Mouse (Mus musculus) gonadal fat pad, adult 2 months (tissue): ENCODE measurements around the gene Cables2. TPM values are rescaled to one million over a fixed set of nuclear protein-coding genes. Genes with fewer than 3 reads are reported as not detected.
A peak's percentile ranks its signal among the peaks of the same experiment; 100 is the strongest.
"Not testable (repeated sequence)": the region's sequence is repeated elsewhere in the genome, so short reads cannot be mapped to it uniquely, and the experiment has no call there.

Source experiments
- DNase-seq: peaks from one replicate; pipeline ENCODE4 v3.0.0-alpha.2; 2012; ENCODE audit warnings: low read depth
- polyA plus RNA-seq: library from polyadenylated mRNA; depleted of rRNA; stranded (reverse); fragments of >200 nt; gene quantifications from 2 replicates; pipeline ENCODE4 v1.2.3, GENCODE M21; 2012

The Cables2 gene
- polyA plus RNA-seq, 1 experiment = 30.8 TPM

DNA sequence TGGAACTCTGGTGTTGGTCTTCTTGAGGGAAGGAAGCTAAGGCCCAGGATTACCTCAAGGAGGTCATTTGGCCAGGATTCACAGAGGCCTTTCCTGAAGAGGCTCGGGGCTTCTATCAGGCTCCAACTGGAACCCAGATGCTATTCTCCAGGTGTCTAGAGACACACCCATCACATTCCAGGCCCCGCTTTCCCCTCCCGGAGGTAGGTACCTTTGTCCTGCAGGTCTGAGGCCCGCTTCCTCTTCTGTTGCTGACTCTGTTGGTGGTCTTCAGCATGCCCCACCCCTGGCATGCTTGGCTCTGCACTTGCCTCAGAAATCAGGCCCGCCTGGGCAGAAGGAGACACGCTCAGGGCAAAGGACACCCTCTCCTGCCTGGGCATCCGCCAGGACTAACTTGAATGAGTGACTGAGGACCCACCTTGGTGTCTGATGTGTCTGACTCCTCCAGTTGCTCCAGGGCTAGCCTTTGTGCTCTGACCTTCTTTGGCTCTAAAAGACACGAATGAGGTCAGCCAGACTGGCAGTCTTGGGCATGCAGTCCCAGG lies 4.6 kb upstream of the Cables2 start:
- DNase-seq = no peak

DNA sequence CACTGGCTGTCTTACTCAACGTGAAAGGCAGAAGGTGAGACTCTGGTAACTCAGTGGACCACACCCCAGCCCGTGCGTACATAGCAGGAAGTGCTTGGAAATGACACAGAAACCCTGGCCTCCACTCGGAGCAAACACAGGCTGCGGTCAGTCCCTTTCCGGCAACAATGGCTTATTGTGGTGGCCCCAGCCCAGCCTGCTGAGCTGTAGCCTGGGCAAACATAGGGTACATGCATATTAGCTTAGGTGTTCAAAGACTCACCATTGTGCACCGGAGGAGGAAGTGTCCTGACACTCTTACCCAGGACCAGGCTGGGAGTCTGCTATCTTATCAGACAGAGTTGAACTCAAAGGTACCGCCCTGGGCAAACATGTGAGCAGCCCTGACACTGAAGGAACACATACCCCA lies 3.6 kb upstream of the Cables2 start:
- no peak for DNase-seq

DNA sequence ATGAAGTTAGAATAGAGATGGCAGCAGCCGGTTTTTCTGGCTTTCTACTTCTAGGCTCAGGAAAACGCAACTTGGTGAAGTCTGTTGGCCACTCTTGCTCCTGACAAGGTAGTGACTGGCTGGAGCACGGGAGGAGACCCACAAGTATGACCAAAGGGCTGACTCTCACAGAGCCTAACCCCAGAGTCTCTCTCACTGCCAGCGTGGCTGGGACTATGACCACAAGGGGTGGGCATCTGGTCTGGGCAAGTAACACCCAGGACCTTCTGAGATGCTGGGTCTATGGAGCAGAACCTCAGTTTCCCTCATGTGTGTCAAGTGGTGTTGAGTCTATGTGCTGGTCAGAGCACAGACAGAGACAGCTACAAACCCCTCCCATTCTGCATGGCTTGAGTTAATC lies 3.1 kb upstream of the Cables2 start:
- no peak for DNase-seq

DNA sequence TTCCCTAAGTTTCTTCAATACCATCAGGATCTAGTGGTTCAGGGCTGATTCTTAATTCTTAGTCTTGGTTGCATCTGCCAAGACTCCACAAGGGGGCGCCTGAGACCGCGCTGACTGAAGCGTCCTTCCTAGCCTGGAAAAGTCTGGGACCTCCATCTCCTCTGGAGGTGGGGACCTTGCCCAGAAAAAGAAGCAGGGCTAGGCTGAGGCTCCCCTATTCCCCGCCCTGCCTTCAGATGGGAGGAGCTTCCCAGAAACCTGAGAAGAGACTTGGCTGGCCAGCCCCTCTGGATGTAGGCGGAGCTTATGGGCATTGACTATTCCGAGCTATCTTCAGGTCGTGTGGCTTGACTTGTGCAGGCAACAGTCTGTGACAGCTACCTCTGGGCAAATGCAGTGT lies 2.5 kb upstream of the Cables2 start:
- no peak for DNase-seq

DNA sequence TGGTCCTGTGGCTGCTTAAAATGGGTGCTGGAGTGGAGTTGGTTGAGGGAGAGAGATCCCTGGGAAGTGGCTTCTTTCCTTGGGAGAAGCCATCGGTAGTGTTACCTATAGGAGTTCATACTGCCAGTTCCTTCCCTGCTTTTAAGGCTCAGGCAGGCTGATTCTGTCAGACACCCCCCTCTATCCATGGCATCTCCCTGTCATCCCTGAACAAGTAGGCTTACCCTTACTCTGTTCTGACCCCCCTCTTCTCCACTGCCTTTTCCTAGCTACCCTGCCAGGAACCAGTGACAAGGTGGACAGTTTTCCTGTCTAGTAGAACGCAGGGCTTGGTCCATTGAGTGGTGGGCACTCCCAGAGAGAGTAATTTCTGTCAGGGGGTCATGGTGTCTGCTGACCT lies 1.2 kb upstream of the Cables2 start:
- DNase-seq = no peak

DNA sequence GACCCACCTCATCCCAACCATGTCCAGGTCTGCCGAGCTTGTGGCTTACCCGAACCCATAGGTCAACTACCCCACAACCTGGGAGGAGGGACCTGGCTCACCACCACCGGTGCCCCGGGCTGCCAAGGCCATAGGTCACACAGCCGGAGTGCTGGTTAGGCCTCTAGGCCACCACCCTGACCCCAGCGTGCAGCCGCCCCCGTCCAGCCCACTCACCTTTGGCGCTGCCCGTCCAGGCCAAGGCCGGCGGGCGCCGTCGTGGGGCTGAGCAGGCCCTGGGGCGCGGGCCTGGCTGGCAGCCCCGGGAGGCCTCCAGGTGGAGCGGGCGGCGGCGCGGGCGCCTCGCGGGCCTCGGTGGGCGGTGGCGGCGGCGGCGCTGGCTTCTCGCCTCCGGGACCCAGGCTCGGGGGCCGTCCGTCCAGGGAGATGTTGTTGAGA lies 393 bp downstream of the Cables2 start:
- DNase-seq = no peak

DNA sequence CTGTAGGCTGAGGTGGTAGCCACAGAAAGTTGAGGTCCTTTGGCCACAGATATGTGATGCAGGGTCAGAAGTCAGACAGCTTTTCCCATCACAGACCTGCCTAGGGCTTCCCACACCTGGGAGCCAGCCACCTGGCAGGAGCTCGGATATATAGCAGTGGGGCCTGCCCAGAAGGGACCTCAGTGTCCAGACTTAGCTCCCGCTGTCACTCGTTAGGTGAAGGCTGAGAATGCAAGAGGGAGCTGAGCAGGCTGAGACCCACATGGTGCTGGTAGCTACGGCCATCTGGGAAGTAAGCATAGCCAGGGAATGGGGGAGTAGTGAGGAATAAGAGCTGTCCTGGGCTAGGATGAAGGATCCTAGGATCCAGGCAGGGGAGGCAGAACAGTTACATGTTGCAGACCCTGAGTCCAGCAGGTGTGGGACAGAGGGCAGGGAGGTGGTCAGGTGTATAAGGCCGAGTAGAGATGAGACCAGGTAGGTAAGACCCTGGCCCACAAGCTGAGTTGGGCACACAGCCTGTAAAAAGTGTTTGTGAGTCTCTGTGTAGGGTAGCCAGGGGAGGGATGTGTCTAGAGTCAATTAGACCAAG lies 1.4 kb downstream of the Cables2 start:
- DNase-seq = no peak

DNA sequence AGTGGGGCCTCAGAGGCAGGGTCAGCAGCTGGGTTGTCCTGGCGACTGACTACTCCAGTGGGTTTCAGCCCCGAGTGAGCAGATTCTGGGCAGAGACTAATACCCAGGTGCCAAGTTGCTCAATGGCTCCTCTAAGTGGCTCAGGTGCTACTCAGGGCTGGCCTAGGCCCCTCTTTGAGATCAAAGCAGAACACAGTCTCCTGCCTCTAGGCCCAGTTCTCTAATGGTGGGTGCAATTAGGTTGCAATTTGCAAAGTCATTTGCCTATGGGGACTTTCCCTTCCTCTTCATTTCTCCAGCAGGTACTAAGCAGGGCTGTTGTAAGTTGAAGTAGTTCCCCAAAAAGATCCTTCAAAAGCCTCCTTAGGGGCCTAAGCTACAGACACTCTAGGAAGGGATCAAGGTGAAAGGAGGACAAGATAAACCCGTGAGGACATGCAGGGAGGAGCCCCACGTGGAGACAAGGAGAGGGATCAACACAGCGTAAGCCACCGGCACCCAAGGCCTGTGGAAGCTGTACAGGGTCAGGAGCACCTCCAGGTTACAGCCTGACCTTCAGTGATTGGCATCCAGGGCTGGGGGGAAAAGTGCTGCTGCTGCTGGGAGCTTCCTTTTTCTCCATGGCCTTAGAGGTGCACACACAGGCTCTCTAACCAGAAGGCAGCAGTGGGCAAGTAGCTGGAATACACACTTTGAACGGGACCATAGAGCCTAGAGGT lies 2.6 kb downstream of the Cables2 start:
- no peak for DNase-seq

DNA sequence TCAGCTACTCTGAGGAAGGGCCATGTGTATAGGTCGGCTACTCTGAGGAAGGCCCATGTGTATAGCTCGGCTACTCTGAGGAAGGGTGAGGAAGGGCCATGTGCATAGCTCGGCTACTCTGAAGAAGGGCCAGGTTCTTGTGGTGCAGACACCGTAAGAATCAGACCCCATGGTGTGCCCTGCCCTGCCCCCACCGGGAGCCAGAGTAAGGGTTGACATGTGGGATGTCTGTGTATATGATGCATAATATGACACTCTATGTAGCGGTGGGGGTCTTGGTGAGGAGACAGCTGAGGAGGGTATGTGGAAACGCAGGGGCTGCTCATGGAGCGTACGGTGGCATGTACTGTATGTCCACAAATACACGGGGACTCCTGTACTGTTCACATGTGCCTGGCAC lies 4.0 kb downstream of the Cables2 start:
- no peak for DNase-seq

DNA sequence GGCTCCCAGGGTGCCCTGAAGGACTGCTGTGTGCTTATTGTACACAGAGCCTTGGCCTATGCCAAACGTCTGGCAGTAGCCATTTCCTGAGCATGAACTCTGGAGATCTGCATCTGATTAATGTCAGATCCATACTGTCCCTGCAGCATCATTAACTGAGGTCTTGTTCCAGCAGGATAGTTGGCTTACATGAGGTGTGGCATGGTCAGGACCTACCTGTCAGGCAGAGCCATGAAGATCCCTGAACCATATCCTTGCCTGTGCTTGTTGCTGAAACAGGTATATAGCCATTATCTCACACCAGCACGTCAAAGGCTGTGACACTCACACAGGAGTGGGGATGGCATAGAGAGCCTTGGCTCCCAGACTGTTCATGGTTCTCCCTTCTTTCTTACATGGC lies 5.3 kb downstream of the Cables2 start:
- no peak for DNase-seq

DNA sequence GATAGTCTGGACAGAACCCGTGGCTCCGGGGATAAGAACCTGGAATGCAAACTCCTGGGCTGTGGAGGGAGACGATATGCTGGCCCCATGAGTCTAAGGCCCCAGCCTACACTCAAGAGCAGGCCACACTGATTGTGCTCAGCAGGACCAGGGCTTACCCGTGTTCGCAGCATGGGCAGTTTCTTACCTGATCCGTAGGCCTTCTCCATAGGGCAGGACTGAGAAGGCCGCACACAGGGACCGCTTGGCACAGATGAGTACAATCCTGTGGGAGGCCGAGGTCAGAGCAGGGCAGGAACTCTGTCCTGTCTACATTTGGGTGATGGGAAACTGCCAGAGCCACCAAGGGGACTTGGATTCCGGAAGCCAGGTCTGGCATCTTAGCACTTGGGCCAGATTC lies 10.4 kb downstream of the Cables2 start:
- DNase-seq = no peak

DNA sequence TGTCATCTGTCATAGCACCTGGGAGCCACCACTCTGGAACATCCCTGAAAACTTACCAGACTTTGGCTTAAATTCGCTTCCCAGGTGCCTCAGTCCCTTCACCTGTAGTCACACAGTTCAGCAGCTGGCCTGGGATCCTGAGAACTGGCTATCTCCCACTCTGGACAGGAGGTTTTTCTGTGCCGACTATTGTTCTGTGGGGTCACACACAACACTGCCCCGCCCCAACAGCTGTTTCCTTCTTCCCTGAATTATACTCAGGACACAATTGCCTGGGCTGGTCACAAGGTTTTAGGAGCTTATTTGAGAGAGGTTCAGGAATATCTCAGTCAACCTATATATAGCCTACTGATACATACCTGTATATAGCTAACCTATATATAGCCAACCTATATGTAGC lies 10.9 kb downstream of the Cables2 start:
- no peak for DNase-seq

DNA sequence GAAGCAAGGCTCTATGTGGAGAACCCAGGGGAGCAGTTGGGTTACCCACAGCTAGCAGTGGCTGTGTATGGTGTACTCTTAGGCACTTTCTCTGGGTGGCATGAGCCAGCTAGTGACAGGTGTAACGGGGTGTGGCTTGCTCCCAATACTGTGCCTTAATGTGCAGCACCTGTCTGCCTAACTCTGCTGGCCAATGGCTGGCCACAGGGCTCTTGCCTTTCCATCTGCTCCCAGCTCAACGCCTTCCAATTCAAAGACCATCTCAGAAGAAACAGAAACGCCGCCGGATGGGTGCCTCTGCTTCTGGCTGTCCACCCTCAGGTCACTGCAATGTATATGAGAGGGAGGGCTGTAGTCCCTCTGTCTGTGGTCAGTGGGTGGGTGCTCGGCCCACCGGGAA lies 11.4 kb downstream of the Cables2 start:
- DNase-seq = no peak

DNA sequence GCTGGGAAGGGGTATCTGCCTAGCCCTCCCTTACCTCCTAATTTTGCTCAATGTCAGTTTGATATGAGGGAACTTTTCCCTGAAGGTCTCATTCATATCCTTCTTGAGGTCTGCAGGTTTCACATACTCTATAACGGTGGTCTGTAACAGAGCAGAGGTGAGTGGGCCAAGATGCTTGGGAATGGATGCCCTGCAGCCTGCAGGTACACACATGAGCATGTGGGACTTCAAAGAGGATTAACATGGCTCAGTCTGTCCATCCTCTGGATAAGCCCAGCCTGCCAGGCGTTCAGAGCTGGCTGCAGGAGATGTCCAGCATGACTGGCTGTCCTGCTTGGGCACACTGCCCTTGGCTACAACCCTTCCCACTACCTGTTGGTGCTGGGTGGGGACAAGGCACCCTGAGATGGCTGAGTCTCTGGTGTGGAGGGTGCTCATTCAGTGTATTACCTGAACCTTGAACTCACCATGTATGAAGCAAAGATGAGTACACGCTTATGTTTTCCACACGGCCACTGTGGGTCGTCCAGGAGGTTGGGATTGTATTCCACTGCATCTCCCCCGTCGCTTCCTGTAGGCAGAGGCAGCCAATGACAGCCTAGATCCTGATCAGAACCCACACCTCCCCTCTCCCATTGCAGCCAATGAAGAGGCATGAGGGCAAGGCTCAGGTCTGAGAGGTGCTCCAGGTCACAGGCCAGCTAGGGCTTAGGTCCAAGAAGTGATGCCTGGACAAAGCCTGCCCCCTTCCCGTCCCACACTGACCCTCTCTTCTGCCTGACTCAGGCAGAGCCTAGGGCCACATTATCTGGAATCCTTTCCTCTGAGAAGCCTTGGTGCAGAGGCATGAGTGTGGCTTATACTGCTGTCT lies 12.5 kb downstream of the Cables2 start:
- DNase-seq = no peak

DNA sequence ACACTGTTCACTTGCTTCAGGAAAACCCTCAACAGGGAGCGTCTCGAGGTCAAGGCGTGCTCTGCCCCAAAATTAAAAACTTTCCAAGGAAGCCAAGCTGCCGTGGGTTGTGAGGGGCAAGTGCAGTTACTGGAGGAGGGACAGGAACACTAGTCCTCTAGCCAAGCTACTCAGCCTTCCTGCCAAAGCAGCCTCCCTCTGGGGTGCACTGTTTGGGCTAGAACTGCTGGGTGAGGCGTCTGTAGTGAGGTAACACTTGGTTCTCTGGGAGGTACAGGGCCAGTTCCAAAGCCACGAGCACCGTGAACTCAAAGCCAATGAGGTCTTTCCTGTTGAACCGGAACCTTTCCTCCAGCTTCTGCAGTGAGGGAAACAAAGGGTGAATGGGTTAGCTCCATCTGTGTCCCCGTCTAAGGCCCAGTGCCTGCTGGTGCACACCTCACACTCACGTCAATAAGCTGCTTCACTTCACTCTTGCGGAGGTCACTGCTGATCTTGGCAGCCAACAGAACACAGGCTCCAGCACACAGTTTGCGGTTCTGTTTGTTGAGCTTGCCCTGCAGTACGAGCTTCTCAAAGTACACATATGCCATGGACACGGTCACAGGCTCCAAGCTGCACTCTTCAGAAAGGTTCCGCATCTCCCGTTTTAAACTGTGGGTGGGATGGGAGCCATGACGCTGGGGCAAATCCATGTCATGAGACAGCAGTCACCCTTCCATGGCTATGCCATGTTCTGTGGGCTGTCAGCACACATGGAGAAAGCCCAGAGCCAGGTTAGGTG lies 13.3 kb downstream of the Cables2 start:
- not testable (repeated sequence) for DNase-seq

DNA sequence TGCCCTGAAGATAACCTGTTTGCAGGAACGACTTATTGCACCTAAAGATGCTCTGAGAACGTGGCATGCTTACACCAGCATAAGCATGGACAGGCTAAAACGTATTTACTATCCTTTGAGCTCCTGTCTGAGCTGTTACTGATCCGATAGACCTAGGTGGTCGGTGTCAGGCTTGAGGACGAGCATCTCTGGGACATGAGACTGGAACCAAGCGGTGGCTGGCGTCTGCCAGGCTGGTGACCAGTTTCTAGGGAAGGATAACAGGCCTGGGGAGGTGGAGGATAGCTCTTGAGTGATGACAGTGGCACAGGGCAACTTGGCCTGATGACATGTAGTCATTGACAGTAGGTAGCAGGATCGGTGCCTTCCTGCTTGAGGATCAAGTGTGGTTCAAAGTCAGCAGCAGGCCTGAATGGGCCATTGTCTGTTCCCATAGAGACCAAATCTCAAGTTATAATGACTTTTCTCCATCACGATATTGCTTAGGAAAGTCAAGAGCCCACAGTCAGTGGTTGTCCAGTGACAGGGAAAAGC lies 14.3 kb downstream of the Cables2 start:
- DNase-seq = not testable (repeated sequence)

DNA sequence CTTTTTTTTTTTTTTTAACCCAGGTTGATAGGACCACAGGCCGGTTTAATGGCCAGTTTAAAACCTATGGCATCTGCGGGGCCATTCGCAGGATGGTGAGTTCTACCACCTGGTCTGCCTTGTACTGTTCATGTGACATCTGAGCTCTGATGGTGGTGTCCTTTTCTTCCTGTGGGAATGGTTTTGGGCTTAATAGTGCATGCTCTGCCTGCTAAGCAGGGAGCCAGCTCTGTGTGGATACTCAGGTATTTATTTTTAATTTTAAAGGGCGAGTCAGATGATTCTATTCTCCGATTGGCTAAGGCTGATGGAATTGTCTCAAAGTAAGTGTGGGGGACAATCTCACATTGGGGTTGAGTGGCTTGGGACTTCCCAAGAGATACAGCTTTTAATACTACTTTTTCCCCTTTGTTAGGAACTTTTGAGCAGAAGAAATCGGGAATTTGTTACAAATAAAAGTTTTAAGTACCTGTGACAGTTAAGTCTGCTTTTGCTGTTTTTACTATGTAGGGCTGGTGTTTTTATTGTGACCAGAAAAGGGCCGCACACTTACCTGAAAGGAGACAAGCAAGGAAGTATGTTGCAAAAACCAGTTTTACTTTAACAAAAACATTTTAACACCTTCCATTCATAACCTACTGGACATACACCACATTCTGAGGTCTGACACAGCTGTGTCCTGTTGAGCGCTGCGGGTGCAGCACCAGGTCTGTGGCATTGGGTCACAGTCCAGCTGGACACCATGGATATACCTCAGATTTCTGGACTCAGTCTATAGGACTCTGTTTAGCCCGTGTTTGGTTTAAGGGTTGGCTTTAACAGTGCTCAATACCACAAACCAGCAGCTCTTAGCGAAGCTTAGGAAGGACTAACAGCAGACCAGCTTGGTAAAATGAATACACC lies 15.1 kb downstream of the Cables2 start:
- no peak for DNase-seq

DNA sequence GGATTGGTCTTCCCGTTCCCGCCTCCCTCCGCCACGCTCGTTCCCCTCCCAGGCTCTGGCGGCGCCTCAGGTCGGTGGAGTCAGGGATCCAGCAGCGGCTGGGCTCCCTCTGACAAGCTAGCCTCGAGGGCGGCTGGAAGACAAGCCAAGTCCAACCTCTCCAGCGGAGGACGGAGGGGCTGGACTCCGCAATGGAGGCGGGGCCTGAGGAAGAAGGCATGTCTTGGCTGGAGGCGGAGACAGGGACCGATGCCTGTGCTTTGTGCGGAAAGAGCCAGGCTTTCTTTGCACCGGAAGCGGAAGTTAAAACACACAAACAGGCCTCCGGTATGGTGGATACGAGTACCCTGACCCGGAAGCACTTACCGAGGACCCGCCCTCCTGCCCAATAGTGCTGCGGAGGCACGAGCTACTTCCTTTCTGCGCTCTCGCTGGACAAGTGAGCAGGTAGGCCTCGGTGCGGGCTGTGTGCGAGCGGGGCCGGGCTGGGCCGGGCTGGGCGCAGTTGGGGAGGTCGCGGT lies 16.2 kb downstream of the Cables2 start, which contains the start of gene Rps21:
TSS of gene Rps21 (plus strand) at position 377 of the 521 bp plus-strand sequence.
- DNase-seq = peak; percentile 95

DNA sequence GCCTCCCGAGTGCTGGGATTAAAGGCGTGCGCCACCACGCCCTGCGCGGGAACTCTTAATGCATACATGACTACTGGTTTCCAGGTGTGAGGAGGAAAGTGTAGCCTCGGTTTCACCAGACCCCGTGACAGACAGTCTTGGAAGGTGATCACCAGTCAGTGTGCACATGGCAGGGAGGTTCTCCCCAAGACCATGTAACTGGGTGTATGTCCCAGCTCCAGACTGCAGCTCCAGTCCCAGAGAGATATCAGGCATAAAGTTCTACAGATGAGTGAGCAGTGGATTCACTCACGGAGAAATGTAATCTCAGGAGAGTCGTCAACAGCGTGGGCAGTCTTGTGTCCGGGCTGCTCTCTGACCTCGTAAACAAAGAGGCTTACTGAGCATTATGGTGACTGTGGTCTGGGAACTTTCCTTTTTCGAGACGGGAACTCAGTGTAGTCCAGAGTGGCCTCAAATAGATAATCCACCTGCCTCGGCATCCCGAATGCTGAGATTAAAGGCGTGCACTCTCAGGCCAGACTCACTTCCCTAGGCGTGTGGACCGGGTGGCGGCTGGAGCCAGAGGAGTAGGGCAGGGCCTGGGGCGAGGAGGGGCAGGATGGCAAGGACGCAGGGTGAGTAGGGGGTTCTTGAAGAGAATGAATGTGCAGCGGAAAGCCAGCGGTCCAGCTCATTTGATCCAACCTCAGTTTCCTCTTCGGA lies 16.8 kb downstream of the Cables2 start:
- DNase-seq = no peak
